22 mouse cellular contexts compared by ENCODE assay signal in genomic region chr16:93756622-93757021, GRCm38 (mm10).
"Had no signal": no experiment of that assay in that cellular context is flagged by ENCODE, and none has a peak within 500 bp of the region (broad histone marks: within the 10 kb centered on the region; RNA-seq: fewer than 3 reads in every experiment).

No protein-coding gene starts in this region.

- H3K4me3 ChIP-seq: liver, embryonic 15.5 days; lung, embryonic 15.5 days; midbrain, embryonic 10.5 days; midbrain, embryonic 12.5 days; myocyte; neural tube, embryonic 13.5 days; neural tube, embryonic 15.5 days had no signal

- H3K9me3 ChIP-seq: liver, embryonic 15.5 days; lung, embryonic 15.5 days; midbrain, embryonic 10.5 days; midbrain, embryonic 12.5 days; neural tube, embryonic 13.5 days; neural tube, embryonic 15.5 days had no signal

- ATAC-seq: liver, postnatal 0 days; lung, postnatal 0 days; midbrain, embryonic 16.5 days had no signal

- H3K9ac ChIP-seq: liver, embryonic 15.5 days; liver, postnatal 0 days; lung, embryonic 15.5 days; midbrain, embryonic 12.5 days; neural tube, embryonic 13.5 days; neural tube, embryonic 15.5 days had no signal

- H3K27ac ChIP-seq: liver, embryonic 15.5 days; lung, embryonic 15.5 days; midbrain, embryonic 10.5 days; midbrain, embryonic 12.5 days; neural tube, embryonic 13.5 days; neural tube, embryonic 15.5 days had no signal

- DNase-seq: liver, postnatal 0 days; lung, adult 2 months; lung, postnatal 14 days; lung, postnatal 36 days; midbrain, embryonic 14.5 days; retina, postnatal 1 day; right cerebral cortex, adult 18-20 months; right cerebral cortex, postnatal 25 days; right cerebral cortex, postnatal 4 days; spleen, adult 18-20 months; thymus, adult 18-20 months; thymus, postnatal 25 days; thymus, postnatal 4 days had no signal

- H3K4me1 ChIP-seq: lung, embryonic 15.5 days; midbrain, embryonic 10.5 days; midbrain, embryonic 12.5 days; neural tube, embryonic 13.5 days; neural tube, embryonic 15.5 days had no signal

- H3K27me3 ChIP-seq: liver, embryonic 15.5 days; lung, embryonic 15.5 days; midbrain, embryonic 12.5 days; neural tube, embryonic 13.5 days; neural tube, embryonic 15.5 days had no signal
